In genomic region chr7:28817524-28817923, GRCm38 (mm10) we compare ENCODE assay signal across 1 mouse cellular context.
TF ChIP-seq lines count a peak whose summit lies in the region.

No protein-coding gene starts in this region.

TF ChIP-seq in MEL, 35 proteins besides CTCF, POLR2A, EP300 and RAD21 (continued from another document):
- no peak for TF ChIP-seq USF2 (IDR thresholded peaks at IDR 0.05; ENCODE audit: borderline replicate concordance in 1 of 2, insufficient read depth in 1 of 2, low read depth in 1 of 2, low read length in 2 of 2)
- TF ChIP-seq MAX (IDR thresholded peaks at IDR 0.05; ENCODE audit: low read length) = no peak
- TF ChIP-seq ZNF384 (IDR thresholded peaks at IDR 0.05; ENCODE audit: low read depth, low read length) = no peak
- TF ChIP-seq MXI1 (IDR thresholded peaks at IDR 0.05; ENCODE audit: low read depth, low read length) = no peak
- no peak for TF ChIP-seq UBTF (IDR thresholded peaks at IDR 0.05; ENCODE audit: borderline replicate concordance, insufficient read depth, low read depth, low read length)
- TF ChIP-seq POLR2AphosphoS2 (IDR thresholded peaks at IDR 0.05; ENCODE audit: low read length) = no peak; the same call in 1 of the 2 replicates
- no peak for TF ChIP-seq HCFC1 (IDR thresholded peaks at IDR 0.05; ENCODE audit: low read depth, low read length)
- TF ChIP-seq JUND (IDR thresholded peaks at IDR 0.05; ENCODE audit: low read depth, low read length) = no peak
- TF ChIP-seq ELF1 (IDR thresholded peaks at IDR 0.05; ENCODE audit: low read depth, low read length) = no peak
- TF ChIP-seq USF1 (IDR thresholded peaks at IDR 0.05; ENCODE audit: low read depth, low read length) = no peak
- peak; percentile 60 for TF ChIP-seq GATA1 (IDR thresholded peaks at IDR 0.05; ENCODE audit: low read depth, low read length)
- no peak for TF ChIP-seq MEF2A (IDR thresholded peaks at IDR 0.05; ENCODE audit: extremely low read depth, insufficient replicate concordance, low read depth, low read length, poor library complexity, severe bottlenecking)
